9 mouse cellular contexts compared by ENCODE assay signal in the genomic region with DNA sequence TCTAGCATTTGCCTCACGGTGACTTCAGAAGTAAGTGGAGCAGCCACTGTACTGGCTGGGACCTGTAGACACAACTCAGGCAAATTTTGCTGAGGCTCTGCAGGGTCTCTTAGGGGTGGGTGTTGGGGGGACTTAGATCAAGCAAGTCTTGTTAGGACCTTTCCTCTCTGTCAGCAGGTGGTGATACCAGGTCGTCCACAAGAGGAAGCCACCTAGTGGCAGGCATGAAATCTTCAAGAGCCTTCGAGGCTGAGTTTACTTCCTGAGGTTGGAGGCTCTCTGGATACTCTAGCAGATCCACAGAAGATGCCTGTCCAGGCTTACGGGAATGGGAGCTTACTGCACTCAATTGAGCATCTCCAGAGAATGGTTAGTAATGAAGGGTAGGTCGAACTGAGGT.
DNase-seq lines count a peak whose midpoint lies in the region; ATAC-seq and TF ChIP-seq lines count a peak whose summit lies in the region.
"Had no signal": no experiment of that assay in that cellular context is flagged by ENCODE, and none has a peak within 500 bp of the region (broad histone marks: within the 10 kb centered on the region; RNA-seq: fewer than 3 reads in every experiment).

No protein-coding gene starts in this region.

- H3K4me3 ChIP-seq in gastrocnemius, adult 2 months: no peak overlapping the region

- TF ChIP-seq CTCF in gastrocnemius, adult 2 months (IDR thresholded peaks at IDR 0.05): peak; percentile 30; the same call in 1 of the 2 replicates

- no peak overlapping the region for H3K27ac ChIP-seq in gastrocnemius, adult 2 months
- H3K27ac ChIP-seq: macrophage had no signal

- DNase-seq in gastrocnemius, adult 2 months: no peak
- DNase-seq in gastrocnemius, postnatal 10 days: no peak
- DNase-seq in urinary bladder, postnatal 14 days (ENCODE audit: low spot score): peak; percentile 13
- DNase-seq in urinary bladder, adult 18-20 months (ENCODE audit: low spot score in 2 of 2): no peak
- DNase-seq in kidney, postnatal 36 days: peak; percentile 43 to 66
- no peak for DNase-seq in yolk sac, embryonic 10.5 days (ENCODE audit: low spot score)
- DNase-seq in right cerebral cortex, adult 18-20 months: no peak

- ATAC-seq in activated CD4-positive, CD25-positive, alpha-beta regulatory T cell, adult 4 months: no peak

- intact Hi-C loops in gastrocnemius, adult 2 months (cut with DNase I): no loop called here

Comparison
In these comparisons a context has a peak if more than half of its experiments do, and no peak if none do; other contexts are left out.
1. DNase-seq: peak in urinary bladder, postnatal 14 days (single experiment) and kidney, postnatal 36 days (2 of 2); none in gastrocnemius, adult 2 months (single experiment), gastrocnemius, postnatal 10 days (single experiment), urinary bladder, adult 18-20 months (0 of 2), yolk sac, embryonic 10.5 days (single experiment) and right cerebral cortex, adult 18-20 months (single experiment).